Mouse (Mus musculus) neural tube, embryonic 13.5 days (tissue): ENCODE results near the gene Ascl2. TPM values are rescaled to one million over a fixed set of nuclear protein-coding genes. Genes with fewer than 3 reads are reported as not detected.

ENCODE experiments used
- ATAC-seq: fragments of 200-750 bp; cut with Nextera tagmentation; 2 replicates; pipeline ENCODE4 v1.8.0; 2017; ENCODE audit warnings: low read depth, mild to moderate bottlenecking, moderate TSS enrichment, moderate library complexity
- H3K27ac ChIP-seq: fragments of 300-500 bp; sonication (generic); replicated peaks from 2 replicates; pipeline ENCODE4 v1.5.1; 2015; ENCODE audit warnings: moderate library complexity, mild to moderate bottlenecking, inconsistent platforms
- H3K27me3 ChIP-seq: fragments of 300-500 bp; sonication (generic); 2 replicates; pipeline ENCODE4 v1.6.1; 2015; ENCODE audit warnings: mild to moderate bottlenecking, inconsistent platforms
- H3K36me3 ChIP-seq: fragments of 300-500 bp; sonication (generic); 2 replicates; pipeline ENCODE4 v1.6.1; 2015; ENCODE audit warnings: mild to moderate bottlenecking, inconsistent platforms
- H3K4me1 ChIP-seq: fragments of 300-500 bp; sonication (generic); replicated peaks from 2 replicates; pipeline ENCODE4 v1.6.1; 2015; ENCODE audit warnings: inconsistent platforms
- H3K4me2 ChIP-seq: fragments of 300-500 bp; sonication (generic); 2 replicates; pipeline ENCODE4 v1.6.1; 2015; ENCODE audit warnings: inconsistent platforms, mild to moderate bottlenecking, moderate library complexity
- H3K4me3 ChIP-seq: fragments of 300-500 bp; sonication (generic); 2 replicates; pipeline ENCODE4 v1.5.1; 2015; ENCODE audit warnings: mild to moderate bottlenecking, inconsistent platforms
- H3K9ac ChIP-seq: fragments of 300-500 bp; sonication (generic); 2 replicates; pipeline ENCODE4 v1.6.1; 2015; ENCODE audit warnings: moderate library complexity, mild to moderate bottlenecking, inconsistent platforms
- H3K9me3 ChIP-seq: fragments of 300-500 bp; sonication (generic); 2 replicates; pipeline ENCODE4 v1.6.1; 2016; ENCODE audit warnings: inconsistent platforms
- WGBS: fragments of 180-500 bp; shearing (Covaris S2); methylation state at CpG from one replicate; pipeline ENCODE4 v1.1.7; 2015; 5-methylcytosine and 5-hydroxymethylcytosine counted together
- polyA plus RNA-seq: library from polyadenylated mRNA; unstranded; fragments of >200 nt; fragmentation: Nextera tagmentation; extraction: Ambion mirVana; gene quantifications from 2 replicates; pipeline ENCODE4 v1.2.1, GENCODE M21; 2015

Ascl2 gene
- polyA plus RNA-seq, 1 experiment from 2014 or later: 0.98 TPM

DNA sequence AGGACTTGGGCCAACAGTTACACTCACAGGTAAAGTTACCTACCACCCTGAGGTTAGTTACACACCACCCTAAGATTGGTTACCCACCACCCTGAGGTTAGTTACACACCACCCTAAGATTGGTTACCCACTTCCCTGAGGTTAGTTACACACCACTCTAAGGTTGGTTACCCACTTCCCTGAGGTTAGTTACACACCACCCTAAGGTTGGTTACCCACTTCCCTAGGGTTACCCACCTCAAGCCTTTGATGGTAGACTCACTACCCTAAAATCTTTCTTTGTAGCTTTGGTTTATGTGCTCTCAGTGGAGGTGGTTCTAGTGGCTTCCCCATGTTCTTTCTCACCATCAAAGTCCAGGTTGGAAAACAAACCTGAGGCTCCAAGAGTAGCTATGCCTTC lies 25.9 kb upstream of the Ascl2 start:
- no peaks in the 10 kb centered on the region for H3K9me3 ChIP-seq
- H3K36me3 ChIP-seq: no peaks in the 10 kb centered on the region
- H3K27ac ChIP-seq: no peak overlapping the region
- ATAC-seq: no peak
- H3K4me1 ChIP-seq: no peaks in the 10 kb centered on the region
- no peak overlapping the region for H3K4me2 ChIP-seq
- no peak overlapping the region for H3K9ac ChIP-seq
- no peak overlapping the region for H3K4me3 ChIP-seq
- H3K27me3 ChIP-seq: no peaks in the 10 kb centered on the region

DNA sequence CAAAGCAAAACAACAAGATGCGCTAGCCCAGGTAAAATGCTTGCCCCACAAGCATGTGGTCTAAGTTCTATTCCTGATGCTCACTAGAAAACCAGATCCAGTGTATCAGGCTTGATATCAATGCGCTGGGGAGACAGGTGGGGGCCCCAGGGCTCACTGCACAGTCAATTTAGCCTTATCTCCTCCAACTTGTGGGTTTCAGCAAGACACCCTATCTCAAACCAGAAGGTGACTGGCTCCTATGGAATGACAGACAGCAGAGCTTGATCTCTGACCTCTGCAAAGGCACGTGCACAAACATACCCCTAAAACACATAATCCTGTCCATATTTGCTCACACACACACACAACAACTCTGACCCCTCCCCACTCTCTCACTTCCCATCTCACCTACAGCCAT lies 18.7 kb upstream of the Ascl2 start:
- no peaks in the 10 kb centered on the region for H3K27me3 ChIP-seq
- no peaks in the 10 kb centered on the region for H3K4me1 ChIP-seq
- no peaks in the 10 kb centered on the region for H3K36me3 ChIP-seq
- H3K4me3 ChIP-seq: no peak overlapping the region
- H3K4me2 ChIP-seq: no peak overlapping the region
- H3K9me3 ChIP-seq: no peaks in the 10 kb centered on the region
- no peak overlapping the region for H3K27ac ChIP-seq
- no peak for ATAC-seq
- 94% methylated on average over 3 of the region's 3 CpGs for WGBS
- no peak overlapping the region for H3K9ac ChIP-seq

DNA sequence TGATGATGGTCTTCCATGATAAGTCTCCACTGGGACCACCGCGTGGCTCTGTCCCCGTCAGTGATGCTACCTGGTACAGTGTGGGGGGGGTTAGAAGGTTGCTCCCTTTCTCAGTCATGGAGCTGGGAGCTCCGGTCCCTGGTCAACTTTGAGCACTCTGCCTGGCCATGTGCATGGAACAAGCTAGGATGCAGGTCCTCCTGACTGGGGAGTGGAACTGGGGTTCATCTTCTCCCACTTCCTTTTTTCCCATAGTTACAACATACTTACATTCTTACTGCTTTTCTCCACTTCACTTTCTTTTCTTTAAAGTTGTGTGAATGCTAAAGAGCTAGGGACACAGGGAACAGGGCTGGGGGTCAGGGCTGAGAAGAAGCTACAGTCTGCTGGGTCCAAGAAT lies 16.1 kb upstream of the Ascl2 start:
- Histone ChIP-seq H3K4me3 (no peak overlapping the region), H3K4me1 (no peaks in the 10 kb centered on the region), H3K36me3 (no peaks in the 10 kb centered on the region), H3K27ac (no peak overlapping the region), H3K4me2 (no peak overlapping the region), H3K9me3 (no peaks in the 10 kb centered on the region), H3K27me3 (no peaks in the 10 kb centered on the region), H3K9ac (no peak overlapping the region)
- 86% methylated on average over 4 of the region's 4 CpGs for WGBS
- ATAC-seq: no peak

DNA sequence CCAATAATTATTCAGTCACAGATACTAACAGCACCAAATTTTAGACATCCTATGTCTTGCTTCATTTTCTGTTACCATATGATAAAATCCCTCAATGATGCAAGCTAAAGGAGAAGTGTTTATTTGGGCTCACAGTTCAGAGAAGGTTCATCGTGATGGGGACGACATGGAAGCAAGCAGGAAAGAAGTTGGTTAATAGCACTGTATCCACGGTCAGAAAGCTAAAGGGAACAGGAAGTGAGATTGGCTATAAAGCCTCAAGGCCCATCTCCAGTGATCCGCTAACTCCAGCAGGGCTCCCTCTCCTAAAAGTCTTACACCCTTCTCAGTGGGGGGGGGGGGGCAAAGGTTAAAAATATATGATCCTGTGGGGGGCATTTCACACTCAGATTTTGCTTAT lies 12.8 kb upstream of the Ascl2 start:
- no peak for ATAC-seq
- peaks cover 2% of the 10 kb centered on the region; the same call in 1 of the 2 replicates for H3K27me3 ChIP-seq
- no peak overlapping the region for H3K9ac ChIP-seq
- H3K9me3 ChIP-seq: no peaks in the 10 kb centered on the region
- no peak overlapping the region for H3K27ac ChIP-seq
- no peak overlapping the region for H3K4me3 ChIP-seq
- no peak overlapping the region for H3K4me2 ChIP-seq
- H3K36me3 ChIP-seq: no peaks in the 10 kb centered on the region
- no peaks in the 10 kb centered on the region for H3K4me1 ChIP-seq
- WGBS: 79% methylated on average over 4 of the region's 4 CpGs

DNA sequence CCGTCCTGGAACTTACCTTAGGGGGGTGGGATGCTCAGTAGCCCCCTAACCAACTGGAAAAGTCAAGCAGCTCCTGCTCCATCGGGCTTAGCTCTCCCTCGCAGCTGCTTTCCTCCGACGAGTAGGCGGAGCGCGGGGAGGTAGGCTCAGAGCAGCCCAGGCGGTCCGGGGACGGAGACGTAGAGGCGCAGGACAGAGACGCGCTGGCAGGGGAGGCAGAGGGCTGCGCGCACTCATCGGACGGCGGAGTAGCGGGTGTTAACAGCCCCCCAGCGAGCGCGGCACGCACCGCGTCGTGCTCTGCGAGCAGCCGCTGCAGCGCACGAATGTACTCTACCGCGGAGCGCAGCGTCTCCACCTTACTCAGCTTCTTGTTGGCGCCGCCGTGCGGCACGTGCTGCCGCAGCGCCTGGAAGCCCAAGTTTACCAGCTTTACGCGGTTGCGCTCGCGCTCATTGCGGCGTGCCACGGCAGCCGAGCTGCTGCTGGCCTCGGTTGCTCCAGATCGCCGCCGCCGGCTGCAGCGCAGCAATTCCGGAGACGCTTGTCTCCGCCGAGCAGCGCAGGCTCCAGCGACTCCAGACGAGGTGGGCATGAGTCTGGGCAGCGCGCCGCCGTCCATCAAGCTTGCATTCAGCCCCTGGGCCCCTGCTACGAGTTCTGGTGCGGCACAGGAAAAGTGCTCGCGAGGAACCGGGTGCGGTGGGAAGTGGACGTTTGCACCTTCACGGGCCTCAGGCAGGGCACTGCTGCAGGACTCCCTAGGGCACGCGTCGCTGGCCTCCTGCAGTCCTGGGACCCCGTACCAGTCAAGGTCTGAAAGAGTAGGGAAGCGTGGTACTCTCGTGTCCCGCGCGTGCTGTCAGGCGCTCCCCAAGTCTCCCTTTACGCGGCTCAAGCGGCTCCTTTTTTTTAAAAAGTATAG lies 918 bp downstream of the Ascl2 start:
- Histone ChIP-seq H3K4me1 (peaks cover 25% of the 10 kb centered on the region), H3K27me3 (peaks cover 85% of the 10 kb centered on the region), H3K36me3 (no peaks in the 10 kb centered on the region), H3K4me2 (peak overlapping the region; percentile 88), H3K4me3 (peak overlapping the region; percentile 44), H3K27ac (no peak overlapping the region), H3K9me3 (no peaks in the 10 kb centered on the region), H3K9ac (peak overlapping the region; percentile 46)
- WGBS: under 1% methylated on average over 90 of the region's 90 CpGs
- peak; percentile 88 for ATAC-seq

DNA sequence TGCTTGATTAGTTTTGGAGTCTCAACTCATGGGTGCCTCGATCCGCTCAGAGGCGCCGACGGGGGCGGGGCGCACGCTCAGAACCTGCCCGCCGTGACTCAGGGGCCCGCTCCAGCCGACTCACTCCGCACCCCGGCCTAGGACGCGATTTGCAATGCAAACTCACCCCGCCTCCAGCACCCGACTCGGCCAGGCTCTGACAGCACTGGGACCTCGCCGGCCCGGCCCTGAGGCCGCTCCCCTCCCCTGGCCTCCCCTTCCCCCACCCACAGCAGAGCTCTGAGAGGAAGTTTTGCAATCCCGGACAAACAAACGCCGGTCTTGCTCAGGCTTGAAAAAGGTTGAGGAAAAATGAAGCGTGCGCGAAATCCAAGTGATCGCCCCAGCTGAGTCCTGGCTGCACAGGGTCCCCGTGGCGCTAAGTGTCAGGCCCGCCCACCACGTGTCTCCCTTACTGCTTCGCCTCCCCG lies 1.6 kb downstream of the Ascl2 start:
- H3K36me3 ChIP-seq: no peaks in the 10 kb centered on the region
- H3K4me1 ChIP-seq: peaks cover 25% of the 10 kb centered on the region
- no peak overlapping the region for H3K27ac ChIP-seq
- WGBS: under 1% methylated on average over 36 of the region's 36 CpGs
- no peaks in the 10 kb centered on the region for H3K9me3 ChIP-seq
- peak overlapping the region; percentile 44 for H3K4me3 ChIP-seq
- no peak for ATAC-seq
- H3K4me2 ChIP-seq: peak overlapping the region; percentile 88
- H3K9ac ChIP-seq: peak overlapping the region; percentile 46
- H3K27me3 ChIP-seq: peaks cover 84% of the 10 kb centered on the region

DNA sequence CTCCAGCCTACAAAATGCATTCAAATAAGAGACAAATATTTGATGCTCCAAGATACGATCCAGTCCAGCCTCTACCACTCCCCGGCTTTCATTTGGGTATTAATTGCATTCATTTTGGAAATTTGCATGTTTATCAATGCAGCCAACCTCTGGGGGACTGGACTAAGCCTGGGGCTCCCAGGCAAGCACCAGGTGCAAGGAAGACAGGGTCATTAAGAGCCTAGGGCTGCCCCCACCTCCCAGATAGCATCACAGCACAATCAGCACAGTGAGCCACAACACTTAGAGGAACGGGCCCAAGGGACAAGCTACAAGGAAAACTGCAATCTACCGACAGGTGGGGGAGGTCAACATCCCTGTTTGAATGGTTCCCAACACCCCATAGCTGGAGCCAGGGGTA lies 9.3 kb downstream of the Ascl2 start:
- 45% methylated on average over 4 of the region's 4 CpGs for WGBS
- Histone ChIP-seq H3K4me1 (0 out of 2 replicates have a peak, but pooled peaks cover 9% of the 10 kb centered on the region), H3K4me2 (no peak overlapping the region), H3K27me3 (peaks cover 14% of the 10 kb centered on the region), H3K36me3 (no peaks in the 10 kb centered on the region), H3K4me3 (no peak overlapping the region), H3K9ac (no peak overlapping the region), H3K9me3 (no peaks in the 10 kb centered on the region), H3K27ac (no peak overlapping the region)
- no peak for ATAC-seq

DNA sequence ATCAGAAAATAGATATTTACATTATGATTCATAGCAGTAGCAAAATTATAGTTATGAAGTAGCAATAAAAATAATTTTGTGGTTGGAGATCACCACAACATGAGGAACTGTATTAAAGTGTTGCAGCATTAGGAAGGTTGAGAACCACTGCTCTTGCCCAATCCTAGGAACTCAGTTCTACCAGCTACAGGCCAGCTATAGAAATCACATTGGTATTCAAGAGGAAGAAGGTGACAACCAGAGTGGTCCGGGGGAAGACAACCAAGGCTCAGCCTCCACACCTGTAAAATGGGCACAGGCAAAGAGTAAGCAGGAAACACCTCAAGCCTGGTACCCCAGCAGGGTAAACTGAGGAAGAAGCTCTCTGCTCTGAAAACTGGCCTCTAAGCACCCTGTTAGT lies 10.2 kb downstream of the Ascl2 start:
- H3K27me3 ChIP-seq: peaks cover 6% of the 10 kb centered on the region
- no peak overlapping the region for H3K4me2 ChIP-seq
- no peak for ATAC-seq
- no peaks in the 10 kb centered on the region for H3K9me3 ChIP-seq
- H3K4me1 ChIP-seq: 0 out of 2 replicates have a peak, but pooled peaks cover 9% of the 10 kb centered on the region
- H3K27ac ChIP-seq: no peak overlapping the region
- H3K36me3 ChIP-seq: no peaks in the 10 kb centered on the region
- no peak overlapping the region for H3K4me3 ChIP-seq
- 86% methylated on average over 1 of the region's 1 CpGs for WGBS
- H3K9ac ChIP-seq: no peak overlapping the region

DNA sequence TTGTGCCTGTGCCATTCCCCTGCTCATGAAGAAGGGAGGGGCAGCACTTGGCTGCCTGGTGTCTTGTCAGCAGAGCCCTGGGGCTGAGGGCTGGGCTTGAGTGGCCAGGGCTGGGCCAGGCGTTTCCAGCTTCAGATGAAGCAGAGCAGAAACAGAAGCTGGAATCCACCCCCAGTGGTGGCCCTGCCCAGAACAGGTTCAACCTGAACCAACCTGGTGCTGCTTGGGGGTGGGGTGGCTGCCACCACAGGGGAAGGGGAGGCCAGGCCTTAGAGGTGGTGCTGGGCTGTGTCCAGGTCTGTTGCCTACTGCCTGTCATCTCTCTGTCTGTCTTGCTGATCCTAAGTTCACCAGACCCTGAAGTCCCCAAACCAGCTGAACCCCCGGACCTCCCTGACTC lies 13.0 kb downstream of the Ascl2 start:
- H3K4me2 ChIP-seq: no peak overlapping the region
- no peak overlapping the region for H3K9ac ChIP-seq
- no peak overlapping the region for H3K4me3 ChIP-seq
- ATAC-seq: no peak
- H3K9me3 ChIP-seq: no peaks in the 10 kb centered on the region
- H3K4me1 ChIP-seq: 0 out of 2 replicates have a peak, but pooled peaks cover 8% of the 10 kb centered on the region
- H3K27me3 ChIP-seq: no peaks in the 10 kb centered on the region
- 80% methylated on average over 2 of the region's 2 CpGs for WGBS
- H3K36me3 ChIP-seq: no peaks in the 10 kb centered on the region
- no peak overlapping the region for H3K27ac ChIP-seq

DNA sequence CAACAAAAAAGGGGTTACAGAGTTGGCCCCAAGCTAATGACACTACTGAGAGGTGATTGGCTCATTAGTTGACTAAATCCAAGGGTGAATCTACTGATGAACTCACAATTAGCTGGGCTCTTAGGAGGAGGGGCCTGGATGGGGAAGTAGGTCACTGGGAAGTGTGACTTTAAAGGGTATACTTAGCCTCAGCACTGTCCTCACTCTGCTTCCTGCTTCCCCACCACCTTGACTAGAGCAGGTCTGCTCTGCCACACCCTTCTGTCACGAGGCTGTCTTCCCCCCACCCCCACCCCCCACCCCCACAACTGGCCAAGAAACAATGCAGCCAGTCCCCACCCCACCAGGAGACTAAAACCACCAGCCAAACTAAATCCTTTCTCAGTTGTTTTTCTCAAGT lies 19.5 kb downstream of the Ascl2 start:
- no peak overlapping the region for H3K4me3 ChIP-seq
- H3K9me3 ChIP-seq: no peaks in the 10 kb centered on the region
- H3K27ac ChIP-seq: no peak overlapping the region
- H3K9ac ChIP-seq: no peak overlapping the region
- no peaks in the 10 kb centered on the region for H3K36me3 ChIP-seq
- H3K4me2 ChIP-seq: no peak overlapping the region
- no peaks in the 10 kb centered on the region for H3K4me1 ChIP-seq
- no peaks in the 10 kb centered on the region for H3K27me3 ChIP-seq
- no peak for ATAC-seq
- WGBS: 36% methylated on average over 1 of the region's 1 CpGs

DNA sequence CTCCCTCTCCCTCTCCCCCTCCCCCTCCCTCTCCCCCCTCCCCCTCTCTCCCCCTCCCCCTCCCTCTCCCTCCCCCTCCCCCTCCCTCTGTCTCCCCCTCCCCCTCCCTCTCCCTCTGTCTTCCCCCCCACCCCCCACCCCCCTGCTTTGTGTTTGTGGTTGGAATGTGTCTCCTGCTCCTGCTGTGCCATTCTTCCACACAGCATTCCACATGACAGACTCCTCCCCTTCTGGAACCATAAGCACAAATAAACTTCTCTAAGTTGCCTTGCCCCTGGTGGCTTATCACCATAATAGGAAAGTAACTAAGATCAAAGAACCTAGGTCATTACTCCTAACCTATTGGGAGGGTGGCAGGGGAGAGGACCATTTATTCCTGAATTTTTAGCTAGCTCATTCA lies 31.4 kb downstream of the Ascl2 start:
- Histone ChIP-seq H3K36me3 (no peaks in the 10 kb centered on the region), H3K4me3 (no peak overlapping the region), H3K4me2 (no peak overlapping the region), H3K4me1 (no peaks in the 10 kb centered on the region), H3K27me3 (no peaks in the 10 kb centered on the region), H3K27ac (no peak overlapping the region), H3K9ac (no peak overlapping the region), H3K9me3 (no peaks in the 10 kb centered on the region)
- ATAC-seq: no peak

DNA sequence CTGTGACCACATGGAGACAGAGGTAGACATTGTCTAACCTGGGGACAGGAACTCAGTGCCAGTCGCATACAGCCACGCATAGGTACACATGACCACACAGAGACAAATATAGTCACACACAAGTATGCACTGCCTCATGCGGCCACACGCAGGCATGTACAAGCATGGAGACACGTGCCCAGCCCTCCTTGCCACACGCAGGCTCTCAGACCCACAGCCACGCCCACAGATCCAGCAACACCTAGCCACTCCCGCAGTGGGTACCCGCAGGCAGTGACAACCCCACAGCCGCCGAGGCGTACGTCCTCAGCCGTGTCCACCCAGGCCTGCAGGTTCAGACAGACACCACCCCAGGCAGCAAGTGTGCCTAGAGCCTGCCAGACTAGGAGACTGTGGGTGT lies 33.4 kb downstream of the Ascl2 start:
- WGBS: 92% methylated on average over 14 of the region's 14 CpGs
- no peak for ATAC-seq

DNA sequence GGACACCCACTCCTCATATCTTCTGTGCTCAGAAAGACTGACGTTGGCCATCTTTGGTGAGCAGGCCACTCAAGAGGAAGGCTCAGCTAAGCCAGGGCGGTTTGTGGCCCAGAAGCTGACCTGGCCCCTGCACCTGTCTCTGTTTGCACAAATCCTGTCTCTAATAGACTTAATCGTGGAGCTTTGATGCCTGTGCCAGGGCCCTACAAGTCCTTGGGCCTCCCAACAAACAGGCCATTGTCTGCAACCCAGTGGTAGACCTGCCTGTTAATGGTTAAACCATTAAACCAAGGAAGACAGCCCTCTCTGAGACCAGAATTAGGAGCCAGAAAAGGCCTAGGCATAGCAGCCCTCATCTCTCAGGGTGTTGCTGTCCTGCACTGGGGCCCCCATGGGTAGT lies 36.6 kb downstream of the Ascl2 start:
- no peak overlapping the region for H3K9ac ChIP-seq
- H3K27ac ChIP-seq: no peak overlapping the region
- 60% methylated on average over 3 of the region's 3 CpGs for WGBS
- no peak overlapping the region for H3K4me2 ChIP-seq
- ATAC-seq: no peak
- no peaks in the 10 kb centered on the region for H3K4me1 ChIP-seq
- H3K27me3 ChIP-seq: no peaks in the 10 kb centered on the region
- H3K9me3 ChIP-seq: no peaks in the 10 kb centered on the region
- H3K36me3 ChIP-seq: no peaks in the 10 kb centered on the region
- no peak overlapping the region for H3K4me3 ChIP-seq

More for the DNA sequence above, 33.4 kb downstream of the Ascl2 start:
- Histone ChIP-seq H3K9me3 (no peaks in the 10 kb centered on the region), H3K27me3 (no peaks in the 10 kb centered on the region), H3K4me2 (no peak overlapping the region), H3K4me3 (no peak overlapping the region), H3K36me3 (no peaks in the 10 kb centered on the region), H3K27ac (no peak overlapping the region), H3K4me1 (no peaks in the 10 kb centered on the region), H3K9ac (no peak overlapping the region)
